Mouse (Mus musculus): Measurements from ENCODE around the gene Tmem69.

Tmem69 gene

GRCm38 (mm10) chr4:116555413-116556300, at the start of gene Tmem69:
Gene Tmem69 (minus strand): TSS chr4:116555936.
- peak; percentile 69 for DNase-seq (ENCODE audit: low read depth, low spot score)

DNA sequence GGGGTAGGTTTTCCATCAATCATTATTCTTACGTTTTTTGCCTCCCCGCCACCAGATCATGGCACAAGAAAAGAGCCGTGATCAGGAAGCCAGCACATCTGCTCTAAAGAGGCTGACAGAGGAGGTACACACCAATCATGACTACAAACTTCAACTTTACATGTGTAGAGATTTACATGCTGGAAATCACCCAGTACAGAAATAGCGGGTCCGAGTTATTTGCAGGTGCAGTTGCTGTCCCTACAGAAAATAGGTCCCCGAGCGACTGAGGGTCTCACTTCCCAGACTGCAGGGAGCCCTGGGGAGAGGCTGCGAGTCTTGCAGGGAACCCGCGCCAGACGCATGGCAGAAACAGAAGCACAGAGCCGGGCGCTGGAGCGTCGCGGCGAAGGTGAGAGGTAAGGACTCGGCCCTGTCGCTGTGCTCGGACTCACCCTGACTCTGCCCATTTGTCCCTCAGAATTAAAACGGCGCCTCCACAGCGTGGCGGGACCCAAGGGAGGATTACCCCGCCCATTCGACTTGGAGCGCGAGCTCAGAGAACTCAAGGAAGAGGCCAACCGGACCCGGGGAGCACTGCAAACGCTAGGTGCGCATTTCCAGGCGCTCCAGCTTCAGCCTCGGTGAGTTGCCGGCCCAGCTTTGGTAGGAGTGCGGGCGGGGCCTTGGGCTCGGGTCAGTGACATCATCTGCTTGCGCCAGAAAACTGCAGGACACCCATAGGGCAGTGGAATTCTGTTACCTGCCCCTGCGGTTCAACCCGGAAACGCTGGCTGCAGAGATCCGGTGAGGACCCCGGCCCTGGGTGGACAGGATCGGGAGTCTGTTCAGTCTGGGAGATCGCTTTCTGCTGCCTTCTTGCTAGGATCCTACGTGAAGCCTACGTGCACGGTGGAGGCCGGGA, 41.5 kb upstream of the Tmem69 start:
- DNase-seq (ENCODE audit: low read depth, low spot score) = peak; percentile 85

DNA sequence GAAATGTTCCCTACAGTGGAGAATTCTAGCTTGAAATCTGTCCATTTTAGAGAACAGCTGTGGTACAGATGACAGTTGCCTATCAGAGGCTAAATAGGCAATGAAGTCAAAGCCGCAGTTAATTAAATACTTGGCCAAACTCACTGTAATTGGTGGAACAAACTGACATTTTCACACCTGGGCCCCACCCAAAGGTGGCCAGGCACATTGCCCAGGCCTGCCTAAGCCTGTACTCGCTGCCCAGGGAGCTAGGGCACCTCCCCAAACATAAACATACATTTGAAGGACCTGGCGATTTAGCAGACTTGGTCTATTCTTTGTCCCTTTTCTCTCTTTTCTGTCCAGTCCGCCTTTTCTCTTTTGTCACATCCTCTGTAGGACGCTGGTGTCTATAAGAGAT, 40.6 kb upstream of the Tmem69 start, which contains the start of gene Ccdc17:
TSS of gene Ccdc17 (plus strand) at position 276 of the 400 bp plus-strand sequence.
- DNase-seq (ENCODE audit: low read depth, low spot score) = no peak

DNA sequence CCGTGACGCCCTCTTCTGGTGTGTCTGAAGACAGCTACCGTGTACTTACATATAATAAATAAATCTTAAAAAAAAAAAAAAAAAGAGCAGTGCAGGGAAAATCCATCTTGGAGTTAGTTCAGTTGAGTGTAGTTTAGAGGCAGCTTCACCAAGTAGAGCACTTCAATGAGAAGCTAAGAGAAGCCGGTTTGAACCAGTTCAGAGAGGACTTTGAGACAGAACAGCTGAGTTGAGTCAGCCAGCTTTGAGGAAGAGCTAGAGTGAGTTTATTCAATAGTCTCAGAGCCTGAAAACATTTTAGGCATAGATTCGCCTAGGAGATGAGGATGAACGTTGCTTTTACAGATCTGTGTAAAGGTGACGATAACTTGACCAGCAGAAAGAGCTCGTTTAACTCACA, 40.1 kb upstream of the Tmem69 start:
- no peak for DNase-seq (ENCODE audit: low read depth, low spot score)

DNA sequence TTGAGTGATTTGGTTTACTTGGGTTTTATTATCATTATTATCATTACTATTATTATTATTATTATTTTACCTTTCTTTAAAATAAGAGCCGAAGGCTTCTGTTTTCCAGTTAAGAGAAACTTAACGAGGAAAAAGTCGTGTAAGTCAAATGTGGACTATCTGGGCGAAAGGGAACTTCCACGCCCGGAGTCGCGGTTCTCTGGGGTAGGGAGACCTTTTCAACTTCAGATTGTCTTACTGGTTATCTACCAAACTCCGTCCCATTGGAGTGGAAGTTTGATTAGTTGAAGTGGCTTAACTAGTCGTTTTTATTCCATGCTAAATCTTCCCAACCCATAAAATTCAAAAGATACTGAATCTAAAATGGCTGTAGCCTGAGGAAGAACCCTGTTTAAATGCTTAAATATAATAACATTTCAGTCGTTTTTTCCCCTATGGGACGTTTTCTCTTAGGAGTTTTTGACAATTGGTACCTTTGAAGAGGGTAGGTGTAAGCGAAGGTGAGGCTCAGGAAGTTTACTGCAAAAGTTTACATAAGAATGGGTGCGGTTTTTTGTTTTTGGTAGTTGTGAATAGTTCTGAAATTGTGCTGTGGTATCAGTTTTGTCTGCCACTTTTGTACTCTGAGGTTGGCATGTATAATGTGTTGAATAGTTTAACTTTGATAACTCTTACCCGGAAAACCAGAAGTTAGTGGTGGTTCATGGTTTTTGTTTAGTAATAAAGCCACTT, 2.6 kb upstream of the Tmem69 start:
- no peak for DNase-seq (ENCODE audit: low read depth, low spot score)

GRCm38 (mm10) chr4:116557306-116558121, 1.8 kb upstream of the Tmem69 start, which contains the start of gene Gpbp1l1:
Gene Gpbp1l1 (plus strand): TSS chr4:116557658.
- peak; percentile 95 for DNase-seq (ENCODE audit: low read depth, low spot score)

DNA sequence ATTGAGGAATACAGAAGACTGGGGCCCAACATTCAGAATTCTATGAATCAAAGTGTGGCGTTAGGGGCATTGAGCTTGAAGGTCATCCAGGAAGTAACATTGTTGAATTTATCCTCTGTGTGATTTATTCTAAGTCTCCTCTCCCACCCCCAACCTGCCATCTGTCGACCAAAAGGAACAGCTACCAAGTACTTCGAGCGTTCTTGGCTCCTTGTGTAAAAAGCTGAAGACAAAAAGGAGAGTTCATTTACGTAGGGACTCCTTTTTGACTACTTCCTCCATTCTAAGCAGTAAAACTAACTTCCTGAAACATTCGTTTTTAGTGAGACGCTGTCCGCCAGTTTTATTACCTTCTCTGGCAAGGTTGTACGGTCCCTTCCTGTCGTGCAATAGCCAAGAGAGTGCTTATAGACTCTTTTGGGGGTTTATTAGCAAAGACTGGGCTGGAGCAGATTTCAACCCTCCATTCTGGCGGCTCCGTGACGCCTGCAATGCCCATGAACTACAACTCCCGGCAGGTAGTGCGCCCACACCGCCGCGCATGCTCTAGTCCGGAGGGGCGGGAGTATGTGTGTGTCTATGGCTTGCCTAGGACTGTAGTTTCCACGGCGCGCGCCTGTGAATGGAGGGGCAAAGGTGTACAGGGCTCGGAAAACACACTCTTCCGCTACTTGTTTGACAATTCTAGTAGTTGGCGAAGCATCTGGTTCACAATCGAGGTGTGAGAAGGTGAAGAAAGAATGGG, 997 bp upstream of the Tmem69 start:
- DNase-seq (ENCODE audit: low read depth, low spot score) = peak; percentile 83

- no peak for DNase-seq (ENCODE audit: low read depth, low spot score)
These were observed 2.7 kb downstream of the Tmem69 start for GRCm38 (mm10) chr4:116553035-116553434.

DNA sequence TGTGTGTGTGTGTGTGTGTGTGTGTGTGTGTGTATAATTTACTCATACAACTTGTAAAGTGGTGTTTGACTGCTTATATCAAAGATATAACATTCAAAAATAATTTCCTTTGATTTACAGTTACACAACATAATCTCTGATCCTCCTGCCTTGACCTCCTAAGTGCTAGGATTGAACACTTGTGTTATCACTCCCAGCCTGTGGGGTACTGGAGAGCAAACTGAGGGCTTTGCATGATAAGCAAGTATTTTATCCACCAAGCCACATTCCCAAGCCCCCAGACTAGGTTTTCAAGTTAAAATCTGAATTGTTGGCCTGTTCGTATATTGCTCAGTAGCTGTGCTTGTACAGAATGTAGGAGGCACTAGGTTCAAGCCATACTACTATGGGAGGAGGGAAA, 5.3 kb downstream of the Tmem69 start:
- DNase-seq (ENCODE audit: low read depth, low spot score) = no peak

DNA sequence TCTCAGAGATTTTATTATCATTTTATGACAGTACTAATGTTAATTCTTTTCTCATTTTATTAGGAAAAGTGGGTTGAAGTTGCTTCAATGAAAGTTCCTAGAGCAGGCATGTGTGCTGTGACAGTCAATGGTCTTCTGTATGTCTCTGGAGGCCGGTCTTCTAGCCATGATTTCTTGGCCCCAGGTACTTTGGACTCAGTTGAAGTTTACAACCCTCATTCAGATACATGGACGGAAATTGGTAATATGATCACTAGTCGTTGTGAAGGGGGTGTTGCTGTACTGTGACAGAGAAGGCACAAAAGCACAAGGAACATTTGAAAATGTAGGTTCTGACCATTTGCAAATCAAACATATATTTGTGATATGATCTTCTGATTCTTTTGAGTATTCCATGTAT, 18.0 kb downstream of the Tmem69 start:
- no peak for DNase-seq (ENCODE audit: low read depth, low spot score)

GRCm38 (mm10) chr4:116536351-116536750, 19.4 kb downstream of the Tmem69 start:
- DNase-seq (ENCODE audit: low read depth, low spot score) = no peak

DNA sequence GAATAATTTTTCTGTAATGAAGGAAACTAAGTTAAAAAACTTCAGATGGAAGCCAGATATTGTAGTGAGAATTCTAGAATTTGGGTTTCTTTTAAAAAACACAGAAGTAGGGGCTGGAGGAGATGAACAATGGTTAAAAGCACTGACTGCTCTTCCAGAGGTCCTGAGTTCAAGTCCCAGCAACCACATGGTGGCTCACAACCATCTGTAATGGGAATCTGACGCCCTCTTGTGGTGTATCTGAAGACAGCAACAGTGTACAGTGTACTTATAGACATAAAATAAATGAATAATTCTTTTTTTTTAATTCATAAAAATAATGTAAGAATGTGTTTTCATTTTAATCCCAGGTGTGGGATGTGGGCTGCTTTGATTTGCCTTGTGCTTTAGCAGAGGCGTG, 24.6 kb downstream of the Tmem69 start:
- no peak for DNase-seq (ENCODE audit: low read depth, low spot score)

DNA sequence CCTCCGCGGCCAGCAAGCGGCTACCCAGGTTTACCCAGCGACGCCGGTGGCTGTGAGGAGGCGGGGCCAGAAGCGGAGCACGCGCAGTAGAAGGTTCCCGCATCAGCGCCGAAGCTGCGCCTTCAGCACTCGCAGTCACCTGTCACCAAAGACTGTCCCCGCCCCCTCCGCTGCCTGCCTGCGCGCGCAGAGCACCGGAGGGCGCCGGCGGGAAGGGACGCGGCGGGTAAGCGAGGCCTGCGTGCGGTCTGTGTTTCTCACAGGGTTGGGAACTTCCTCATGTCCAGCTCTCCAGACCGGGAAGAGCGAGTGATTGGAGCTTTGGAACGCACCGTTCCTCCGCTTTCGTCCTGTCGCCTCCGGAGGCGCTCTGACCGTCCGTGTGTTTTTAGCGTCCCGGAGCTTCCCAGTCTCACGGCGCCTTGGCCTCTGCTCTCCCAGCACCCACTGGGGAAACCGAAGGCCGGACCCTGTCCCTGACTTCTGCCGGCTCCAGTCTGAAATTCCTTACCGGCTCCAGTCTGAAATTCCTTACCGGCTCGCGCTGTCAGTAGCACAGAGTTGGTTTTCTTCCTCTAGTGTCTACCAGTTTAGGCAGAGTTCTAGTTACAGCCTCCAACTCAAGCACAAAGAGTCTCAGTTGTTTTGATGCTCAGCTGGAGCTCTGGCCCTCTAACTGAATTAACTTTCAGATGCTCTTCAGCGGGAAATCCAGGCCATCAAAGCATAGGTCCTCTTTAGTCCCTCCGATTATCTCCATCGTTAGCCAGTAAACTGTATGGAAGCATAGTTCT, 48.1 kb downstream of the Tmem69 start, which contains the start of gene Ipp:
TSS of gene Ipp (plus strand) at position 125 of the 794 bp plus-strand sequence.
- DNase-seq (ENCODE audit: low read depth, low spot score) = peak; percentile 92

DNA sequence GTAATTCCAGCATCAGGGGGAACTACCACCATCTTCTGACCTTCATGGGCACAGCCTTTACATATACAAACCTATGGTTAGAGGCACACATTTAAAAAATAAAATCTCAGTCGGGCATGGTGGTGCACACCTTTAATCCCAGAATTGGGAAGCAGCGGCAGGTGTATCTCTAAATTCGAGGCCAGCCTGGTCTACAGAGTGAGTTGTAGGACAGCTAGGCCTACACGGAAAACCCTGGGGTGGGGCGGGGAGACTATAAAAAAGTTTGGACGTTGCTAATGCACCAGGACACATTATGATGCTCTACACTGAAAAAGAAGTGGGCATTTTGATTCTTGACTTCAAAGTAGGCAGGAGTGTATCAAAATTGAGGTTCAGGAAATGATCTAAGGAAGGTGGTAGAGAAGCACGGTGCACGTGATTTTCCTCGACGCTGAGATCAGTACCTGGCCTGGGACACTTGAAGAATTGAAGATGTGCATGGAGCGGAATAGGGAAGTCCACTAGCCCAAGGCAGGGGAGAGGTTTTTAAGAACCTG, 48.8 kb downstream of the Tmem69 start:
- no peak for DNase-seq (ENCODE audit: low read depth, low spot score)
